Mouse (Mus musculus) cerebellum, adult (tissue): ENCODE measurements around the gene Ppp4r4.
A peak's percentile ranks its signal among the peaks of the same experiment; 100 is the strongest.
"Not testable (repeated sequence)": the region's sequence is repeated elsewhere in the genome, so short reads cannot be mapped to it uniquely, and the experiment has no call there.

Experiments used
- ATAC-seq: cut with Nextera tagmentation; 2 replicates; pipeline ENCODE4 v1.9.2; 2017; ENCODE audit warnings: mild to moderate bottlenecking, moderate library complexity, mixed read lengths; ENCODE audit not compliant: insufficient number of reproducible peaks, low FRiP score, low TSS enrichment

The Ppp4r4 gene

DNA sequence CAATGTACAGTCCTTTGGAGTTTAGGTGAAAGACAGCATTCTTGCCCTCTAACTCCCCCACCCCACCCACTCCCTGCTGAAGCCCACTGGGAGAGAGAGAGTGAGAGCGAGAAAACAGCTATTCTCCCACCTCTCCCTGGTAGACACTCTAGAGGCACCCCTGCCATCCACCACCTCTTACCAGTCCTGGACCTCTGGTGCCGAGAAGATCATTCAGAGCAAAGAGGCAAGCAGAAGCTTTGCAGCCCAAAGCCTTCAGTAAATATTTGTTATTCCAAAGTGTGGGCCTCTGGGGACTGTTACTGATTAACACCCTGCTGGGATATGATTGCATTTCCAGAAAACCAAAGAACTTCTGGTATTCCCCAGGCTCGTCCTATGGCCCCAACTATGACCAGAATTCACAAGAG is 99.1 kb downstream of the Ppp4r4 start, which contains the start of gene Serpina10:
Gene Serpina10, minus strand, starts transcription at position 242 of the 410 bp plus-strand sequence.
- 0 out of 2 replicates have a peak, but pooled peaks have one; percentile 37 for ATAC-seq

DNA sequence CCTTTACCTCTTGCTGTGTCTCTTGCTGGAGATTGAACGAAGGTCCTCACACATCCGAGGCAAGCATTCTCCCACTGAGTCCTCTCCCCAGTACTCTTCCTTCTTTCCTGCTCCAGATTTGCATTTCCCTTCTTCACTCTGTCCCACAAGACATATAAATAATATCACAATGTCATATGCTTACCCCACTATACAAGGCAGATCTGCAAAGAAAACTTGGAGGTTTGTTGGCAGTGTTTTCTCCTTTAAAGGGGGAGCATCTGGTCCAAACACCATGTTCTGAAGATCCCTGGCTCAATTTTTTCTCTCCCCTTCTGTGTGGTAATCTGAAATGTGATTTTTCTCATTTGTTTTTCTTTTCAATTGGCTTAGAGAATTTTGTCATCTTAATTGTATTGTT is 102.3 kb downstream of the Ppp4r4 start:
- ATAC-seq, result no peak

DNA sequence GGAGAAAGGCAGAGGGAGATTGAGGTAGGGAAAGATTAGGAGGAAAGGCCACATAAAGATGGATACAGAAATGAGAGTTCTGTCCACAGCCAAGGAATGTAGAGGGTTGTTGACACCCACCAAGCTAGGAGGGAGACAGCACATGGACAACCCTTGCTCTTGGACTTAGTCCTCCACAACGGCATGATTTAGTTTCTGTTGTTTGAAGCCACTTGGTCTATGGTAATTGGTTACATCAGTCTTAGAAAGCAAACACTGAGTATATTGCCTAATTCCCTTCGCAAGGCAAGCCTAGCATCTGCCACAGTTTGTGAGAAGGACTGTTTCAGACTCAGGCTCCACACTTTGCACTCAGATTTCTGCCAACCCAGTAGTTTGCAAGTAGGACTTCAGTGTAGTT is 103.8 kb downstream of the Ppp4r4 start:
- no peak for ATAC-seq

DNA sequence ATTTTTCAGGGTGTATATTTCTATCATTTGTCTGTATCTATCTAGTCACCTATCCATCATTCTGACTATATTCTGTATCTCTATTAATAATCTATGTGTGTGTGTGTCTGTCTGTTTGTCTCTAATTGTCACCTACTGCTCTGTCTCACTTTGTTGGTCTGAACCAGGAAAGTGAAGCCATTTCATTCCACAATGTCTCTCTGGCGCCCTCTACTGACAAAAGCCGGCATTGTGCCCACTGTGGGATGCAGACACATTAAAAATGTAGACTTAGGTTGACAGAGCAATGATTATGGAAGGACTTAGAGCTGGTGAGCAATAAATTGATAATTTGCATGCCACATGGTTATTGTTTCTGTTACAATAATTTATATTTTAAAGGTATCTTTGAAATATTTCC is 111.3 kb downstream of the Ppp4r4 start:
- ATAC-seq, result no peak

DNA sequence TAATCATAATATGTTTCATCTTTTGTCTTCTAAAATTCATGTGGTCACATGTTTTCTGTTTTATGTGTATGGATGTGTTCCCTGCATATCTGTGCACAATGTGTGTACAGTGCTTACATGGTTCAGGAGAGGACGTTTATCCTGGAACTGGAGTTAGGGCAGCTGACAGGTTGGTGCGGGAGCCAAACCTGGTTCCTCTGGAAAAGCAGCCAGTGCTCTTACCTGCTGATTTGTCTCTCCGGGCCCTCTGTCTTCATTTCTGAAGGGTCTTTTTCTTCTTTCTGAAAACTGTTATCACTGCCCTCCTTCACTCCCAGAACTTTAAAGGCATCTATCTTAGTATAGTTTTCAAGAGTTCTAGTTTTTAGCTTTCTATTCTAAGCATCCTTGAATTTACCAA is 111.7 kb downstream of the Ppp4r4 start:
- no peak for ATAC-seq

DNA sequence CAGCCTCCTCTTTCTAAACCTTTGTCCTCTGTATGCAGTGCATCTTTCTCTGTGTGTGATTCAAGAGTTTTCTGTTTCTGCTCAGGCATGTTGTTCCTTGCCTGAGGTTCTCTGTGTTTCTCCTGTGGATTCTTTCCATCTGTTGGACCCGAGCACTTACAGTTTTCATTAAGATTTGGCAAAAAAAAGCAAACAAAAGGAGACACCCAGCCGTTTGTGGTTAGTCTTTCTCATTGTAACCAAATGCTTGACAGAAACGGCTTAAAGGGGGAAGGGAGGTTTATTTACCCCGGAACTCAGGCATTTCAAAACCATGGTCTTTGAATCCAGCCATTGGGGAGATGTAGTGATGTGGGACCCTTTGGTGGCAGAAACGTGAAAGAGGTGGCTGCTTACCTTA is 112.5 kb downstream of the Ppp4r4 start:
- ATAC-seq, result no peak

DNA sequence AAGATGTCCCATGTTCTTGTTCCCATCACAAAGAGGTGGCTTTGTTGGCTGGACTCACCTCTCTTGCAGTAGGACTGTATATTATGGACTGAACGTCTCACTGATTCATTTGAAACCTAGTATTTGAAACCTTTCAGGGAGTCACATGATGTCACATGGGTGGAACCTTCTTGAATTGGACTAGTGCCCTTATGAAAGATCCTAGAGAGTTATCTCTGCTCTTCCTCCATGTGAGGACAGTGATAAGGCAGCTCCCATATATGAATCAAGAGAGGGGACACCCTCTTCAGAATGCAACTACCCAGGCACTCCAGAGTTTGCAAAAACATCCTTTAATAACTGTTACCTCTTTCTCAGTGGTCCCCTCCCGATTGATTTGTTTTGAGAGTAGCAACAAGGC is 114.2 kb downstream of the Ppp4r4 start:
- ATAC-seq, result no peak

DNA sequence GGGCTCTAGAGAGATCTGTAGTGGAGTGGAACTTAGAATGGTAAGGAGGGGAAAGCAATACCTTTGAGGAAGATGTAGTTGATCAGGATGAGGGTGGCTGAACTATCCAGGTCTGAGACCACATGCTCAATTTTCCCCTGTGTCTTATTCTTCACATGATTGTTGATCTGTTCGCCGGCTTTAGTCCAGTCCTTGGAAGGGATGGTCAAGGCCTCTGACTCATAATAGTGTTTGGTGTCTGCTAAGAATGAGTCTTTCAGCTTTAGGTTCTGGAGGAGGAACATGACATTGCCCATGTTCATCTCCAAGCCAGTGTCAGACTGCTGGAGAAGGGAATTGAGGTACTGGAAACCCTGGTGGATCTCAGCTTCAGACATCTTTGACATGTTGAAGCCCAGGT is 121.8 kb downstream of the Ppp4r4 start:
- no peak for ATAC-seq

DNA sequence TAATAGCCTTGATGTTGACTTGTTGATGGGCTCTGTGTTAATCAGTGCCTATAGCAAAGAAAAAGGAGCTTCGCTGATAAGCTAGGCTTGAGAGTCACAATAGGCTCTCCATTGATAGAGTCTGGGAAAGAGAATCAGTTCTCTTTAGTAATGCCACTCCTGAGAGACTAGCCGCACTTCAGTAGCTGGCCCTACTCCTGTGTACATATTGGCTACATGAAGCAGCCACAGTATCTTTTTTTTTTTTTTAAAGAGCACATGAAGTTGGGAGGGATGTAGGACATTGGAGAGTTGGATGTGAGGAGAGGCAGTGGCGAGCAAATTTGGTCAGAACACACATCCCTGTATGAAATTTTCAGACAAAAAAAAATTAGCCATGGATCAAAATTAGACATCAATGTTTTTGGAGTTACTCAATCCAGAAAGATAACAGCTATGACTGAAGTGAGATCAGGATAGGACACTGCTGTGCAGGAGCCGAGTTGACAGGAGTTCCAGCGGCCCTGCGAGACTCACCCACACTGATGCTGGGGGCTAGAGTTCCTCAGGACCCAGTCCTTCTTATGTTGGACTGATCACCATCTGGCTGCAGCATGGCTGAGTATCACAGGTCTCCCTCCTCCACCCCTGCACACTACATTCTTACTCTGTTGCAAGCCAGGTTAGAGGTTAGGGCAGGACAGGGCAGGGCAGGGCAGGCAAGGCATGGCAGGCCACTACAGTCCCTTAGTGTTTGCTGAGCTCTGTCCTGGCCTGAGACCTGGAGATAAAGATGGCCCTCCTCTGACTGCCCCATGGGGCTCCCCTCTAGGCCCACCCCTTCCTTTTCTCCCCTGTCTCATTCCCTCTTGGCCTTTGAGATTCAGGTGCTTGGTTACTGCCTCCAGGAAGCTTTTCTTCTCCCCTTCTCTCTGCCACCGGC is 123.3 kb downstream of the Ppp4r4 start:
- no peak for ATAC-seq

DNA sequence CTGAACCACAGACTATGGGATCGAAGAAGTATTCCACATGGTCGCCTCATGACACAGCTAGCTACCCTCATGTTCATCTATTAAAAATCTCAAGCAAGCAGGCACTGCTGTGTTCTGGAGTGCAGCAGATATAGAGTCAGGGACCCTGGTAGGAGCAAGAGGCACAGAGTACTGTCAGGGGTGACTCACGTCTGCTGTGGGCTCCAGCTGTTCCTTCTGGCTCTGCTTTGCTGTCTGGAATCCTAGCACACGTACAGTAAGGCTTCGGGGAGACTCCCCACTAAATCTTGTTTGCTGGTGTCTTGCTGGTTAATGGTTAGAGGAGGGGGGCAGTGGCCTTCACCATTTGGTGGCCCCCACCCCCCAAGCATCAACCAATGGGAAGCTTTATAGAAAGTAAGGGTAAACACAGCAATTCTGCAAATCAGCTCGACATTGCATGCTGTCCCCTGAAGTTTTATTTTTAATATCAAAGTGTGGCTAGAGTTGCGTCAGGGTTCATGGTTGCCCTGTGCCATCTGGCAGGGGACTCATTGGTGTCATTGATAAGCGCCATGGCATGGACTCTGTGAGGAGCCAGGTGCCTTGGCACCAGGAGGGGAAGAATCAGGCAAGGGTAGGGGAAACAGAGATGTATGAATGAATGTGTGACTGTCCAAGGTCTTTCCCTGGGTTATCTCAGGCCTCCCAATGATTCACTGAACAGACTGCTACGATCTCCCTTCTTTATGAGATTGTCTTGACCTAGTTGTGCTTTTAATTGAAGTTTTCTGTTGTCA is 125.0 kb downstream of the Ppp4r4 start, which contains the start of gene Serpina6:
Gene Serpina6, minus strand, starts transcription at position 365 of the 779 bp plus-strand sequence.
- no peak for ATAC-seq

DNA sequence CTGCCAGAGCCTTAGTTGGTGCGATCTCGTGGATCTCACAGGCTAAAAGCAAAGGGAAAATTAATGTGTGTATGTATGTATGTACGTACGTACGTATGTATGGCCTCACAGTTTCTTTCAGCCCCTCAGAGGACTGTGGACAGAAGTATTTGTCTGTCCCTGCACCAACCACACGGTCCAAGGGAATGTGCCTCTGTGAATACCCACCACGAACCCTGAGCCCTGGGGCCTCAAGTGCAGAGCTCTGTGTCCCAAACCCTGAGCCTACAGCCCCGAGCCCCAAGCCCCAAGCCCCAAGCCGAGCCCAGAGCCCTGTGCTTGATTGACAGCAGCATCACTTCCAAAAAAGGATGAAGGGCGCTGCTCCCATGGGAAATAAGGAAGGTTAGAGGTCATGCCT is 125.9 kb downstream of the Ppp4r4 start:
- ATAC-seq, result no peak

DNA sequence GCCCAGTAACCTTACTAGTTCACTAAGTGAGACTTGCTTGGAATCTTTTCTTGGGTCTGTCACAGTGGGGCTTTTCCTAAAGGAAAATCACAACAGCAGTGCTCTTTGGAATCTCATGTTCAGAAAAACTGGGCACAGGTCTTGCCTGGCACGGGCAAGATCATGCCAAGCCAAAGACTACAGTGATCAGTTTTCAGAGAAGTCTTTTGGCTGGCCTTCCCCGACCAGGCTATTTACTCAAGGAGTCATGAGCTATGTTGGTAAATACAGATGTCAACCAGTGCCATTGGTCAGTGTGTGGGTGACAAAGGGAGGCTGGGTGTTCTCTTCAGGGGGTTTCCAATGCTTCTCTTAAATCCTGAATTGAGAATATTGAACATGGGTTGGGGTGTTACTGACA is 127.1 kb downstream of the Ppp4r4 start:
- ATAC-seq, result no peak

DNA sequence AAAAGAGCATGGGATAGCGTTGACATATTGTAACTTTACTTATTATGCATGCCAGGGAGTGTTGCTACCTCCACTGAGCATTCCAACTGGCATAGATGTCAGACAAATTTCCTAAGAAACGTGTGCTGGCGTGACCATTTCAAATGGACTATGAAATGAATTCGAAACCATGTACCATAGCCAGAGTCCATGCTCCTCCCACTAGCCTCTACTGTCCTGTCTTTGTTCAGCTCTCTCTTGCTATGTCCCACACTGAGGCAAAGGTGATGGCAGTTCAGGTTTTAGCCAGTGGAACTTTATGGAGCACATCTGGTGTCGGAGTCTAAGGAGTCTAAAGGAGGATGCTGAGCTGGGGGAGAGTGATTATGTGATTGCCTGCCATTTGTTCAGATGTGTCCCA is 128.0 kb downstream of the Ppp4r4 start:
- ATAC-seq, result no peak

DNA sequence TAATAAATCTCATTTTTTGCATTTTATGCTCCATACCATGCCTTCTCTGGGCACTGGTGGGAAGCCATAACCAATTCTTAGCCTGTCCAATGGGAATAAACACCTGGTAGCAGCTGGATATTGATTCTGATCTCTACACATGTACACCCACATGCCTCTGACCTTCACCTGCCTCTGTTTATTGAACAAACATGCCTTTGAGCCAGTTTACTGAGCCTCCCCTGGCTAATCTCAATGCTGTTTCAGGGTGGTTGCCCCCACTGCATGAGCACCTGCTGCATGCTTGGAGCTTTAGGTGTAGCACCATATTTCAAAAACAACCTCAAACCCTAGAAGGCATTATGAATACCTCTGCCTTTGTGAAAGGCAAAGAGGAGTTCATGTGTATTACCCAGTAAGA is 130.0 kb downstream of the Ppp4r4 start:
- ATAC-seq, result not testable (repeated sequence)
